Mouse (Mus musculus): ENCODE results near the gene Cngb1.

Cngb1 gene

GRCm38 (mm10) chr8:95195728-95196127 is 110.7 kb downstream of the Cngb1 start:
- DNase-seq (ENCODE audit: low spot score): peak; percentile 39

- DNase-seq (ENCODE audit: low spot score): no peak
Observed at GRCm38 (mm10) chr8:95191497-95192175, 114.7 kb downstream of the Cngb1 start.
